Mouse (Mus musculus): Measurements from ENCODE around the gene Ccdc142. TPM values are rescaled to one million over a fixed set of nuclear protein-coding genes. Genes with fewer than 3 reads are reported as not detected.

Gene Ccdc142
- total RNA-seq, 2 experiments from 2014 or later, result 11.3 to 13.3 TPM

- ATAC-seq (replicated peaks; ENCODE audit: low FRiP score, low TSS enrichment, poor library complexity, severe bottlenecking), result no peak
Measured at GRCm38 (mm10) chr6:83135571-83136161, 34.3 kb downstream of the Ccdc142 start.

DNA sequence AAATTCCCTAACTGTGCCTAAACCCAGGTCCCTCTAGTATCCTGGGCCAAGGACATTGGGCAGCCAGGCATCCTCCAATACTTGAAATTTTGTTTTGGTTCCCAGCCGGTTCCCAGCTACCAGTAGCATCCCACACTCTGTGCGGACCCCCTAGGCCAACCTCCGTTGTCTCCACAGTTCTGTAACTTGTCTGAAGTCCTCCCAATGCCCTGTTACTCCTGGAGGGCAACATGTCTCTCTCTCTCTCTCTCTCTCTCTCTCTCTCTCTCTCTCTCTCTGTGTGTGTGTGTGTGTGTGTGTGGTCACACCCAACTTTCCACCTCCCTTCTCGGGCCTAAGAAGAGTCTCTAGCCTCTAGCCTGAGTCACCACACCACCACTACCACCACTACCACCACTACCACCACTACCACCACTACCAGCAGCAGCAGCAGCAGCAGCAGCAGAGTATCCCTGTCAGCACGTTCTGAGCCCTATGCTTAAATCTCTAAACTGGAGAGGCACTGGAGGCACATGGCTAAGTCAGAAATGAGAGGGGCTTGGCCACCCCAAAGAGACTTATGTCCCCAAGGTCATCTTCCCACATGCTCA, 35.0 kb downstream of the Ccdc142 start:
- no peak for ATAC-seq (replicated peaks; ENCODE audit: low FRiP score, low TSS enrichment, poor library complexity, severe bottlenecking)

- peak; percentile 41; the same call in 1 of the 2 replicates for ATAC-seq (replicated peaks; ENCODE audit: low FRiP score, low TSS enrichment, poor library complexity, severe bottlenecking)
Measured at GRCm38 (mm10) chr6:83136881-83137575, 35.6 kb downstream of the Ccdc142 start.

DNA sequence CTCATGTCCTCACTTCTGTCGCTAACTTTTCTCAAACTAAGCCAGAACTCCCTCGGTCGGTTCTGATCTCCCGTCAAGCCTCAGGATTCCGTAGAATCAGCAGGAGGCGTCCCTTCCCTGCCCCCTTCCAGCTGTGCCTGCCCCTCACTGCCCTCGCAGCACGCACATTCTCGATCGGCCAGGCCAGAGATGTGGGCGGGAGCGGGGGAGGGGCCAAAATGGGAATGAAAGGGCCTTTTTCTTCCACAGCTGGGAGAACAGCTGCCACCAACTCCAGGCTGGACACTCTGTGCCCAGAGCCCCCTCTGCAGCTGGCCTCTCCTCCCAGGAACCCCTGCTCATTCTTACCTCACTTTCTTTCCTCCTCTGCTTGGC, 36.2 kb downstream of the Ccdc142 start:
- no peak for ATAC-seq (replicated peaks; ENCODE audit: low FRiP score, low TSS enrichment, poor library complexity, severe bottlenecking)

DNA sequence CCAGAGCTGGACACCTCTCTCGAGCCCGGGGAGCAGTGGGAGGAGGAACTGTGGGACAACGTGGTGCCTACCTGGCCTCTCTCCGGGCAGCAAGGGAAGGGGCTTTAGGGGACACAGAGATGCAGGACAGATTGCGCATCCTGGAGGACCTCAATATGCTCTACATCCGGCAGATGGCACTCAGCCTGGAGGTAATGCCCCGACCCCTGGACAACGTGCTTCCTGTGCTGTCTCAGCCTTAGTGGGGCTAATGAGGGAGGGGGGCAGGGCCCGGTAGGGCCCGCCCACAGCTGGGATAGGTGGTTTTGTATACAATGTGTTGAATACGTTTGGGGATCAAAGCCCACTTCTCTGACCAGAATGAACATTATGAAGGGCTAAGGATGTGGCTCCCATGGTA, 36.7 kb downstream of the Ccdc142 start:
- ATAC-seq (replicated peaks; ENCODE audit: low FRiP score, low TSS enrichment, poor library complexity, severe bottlenecking), result no peak

DNA sequence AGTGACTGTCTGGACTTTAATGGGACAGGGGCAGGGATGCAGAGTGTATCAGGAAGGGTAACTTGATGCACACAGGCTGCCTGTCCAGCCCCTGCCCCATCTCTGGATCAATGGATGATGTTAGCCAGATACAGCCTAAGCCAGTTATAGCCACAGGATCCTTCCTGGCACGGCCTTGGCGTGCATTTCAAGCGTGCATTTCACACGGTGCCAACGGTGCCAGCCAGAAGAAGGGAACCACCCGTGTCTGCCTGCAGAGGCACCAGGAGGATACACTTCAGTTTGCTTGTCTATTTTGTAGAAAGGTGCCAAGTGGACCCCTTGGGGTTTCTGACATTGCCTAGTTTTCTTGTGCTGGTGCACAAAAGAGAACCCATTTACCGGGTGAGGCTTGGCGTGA, 38.6 kb downstream of the Ccdc142 start:
- no peak for ATAC-seq (replicated peaks; ENCODE audit: low FRiP score, low TSS enrichment, poor library complexity, severe bottlenecking)

- ATAC-seq (replicated peaks; ENCODE audit: low FRiP score, low TSS enrichment, poor library complexity, severe bottlenecking), result no peak
Measured at GRCm38 (mm10) chr6:83141636-83142035, 40.2 kb downstream of the Ccdc142 start.

DNA sequence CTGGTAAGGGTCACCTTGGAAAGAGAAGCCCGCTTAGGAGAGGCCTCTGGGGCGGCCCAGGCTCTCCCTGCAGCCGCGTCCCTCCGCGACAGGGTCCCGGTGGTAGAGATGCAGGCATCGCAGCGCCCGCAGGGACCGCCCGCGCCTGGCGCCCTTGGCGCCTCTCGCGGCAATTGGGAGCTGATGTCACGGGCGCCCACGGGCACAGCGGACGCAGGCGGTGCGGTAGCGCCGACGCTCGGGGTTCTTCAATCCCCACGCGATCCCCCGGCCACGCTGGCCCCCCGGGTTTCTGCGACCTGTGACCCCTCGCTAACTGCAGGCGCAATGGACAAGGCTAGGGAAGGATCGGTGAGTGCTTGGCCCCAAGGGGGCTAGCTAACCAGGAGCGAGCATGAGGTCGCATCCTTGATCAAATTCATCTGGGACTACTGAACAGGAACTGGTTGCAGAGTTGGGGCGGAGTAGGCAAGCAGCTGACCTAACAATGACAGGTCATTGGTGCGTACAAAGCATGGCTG, 40.9 kb downstream of the Ccdc142 start:
- ATAC-seq (replicated peaks; ENCODE audit: low FRiP score, low TSS enrichment, poor library complexity, severe bottlenecking), result no peak

- no peak for ATAC-seq (replicated peaks; ENCODE audit: low FRiP score, low TSS enrichment, poor library complexity, severe bottlenecking)
Measured at GRCm38 (mm10) chr6:83142886-83143285, 41.5 kb downstream of the Ccdc142 start.

- ATAC-seq (replicated peaks; ENCODE audit: low FRiP score, low TSS enrichment, poor library complexity, severe bottlenecking), result no peak
Measured at GRCm38 (mm10) chr6:83145209-83145608, 43.8 kb downstream of the Ccdc142 start.

DNA sequence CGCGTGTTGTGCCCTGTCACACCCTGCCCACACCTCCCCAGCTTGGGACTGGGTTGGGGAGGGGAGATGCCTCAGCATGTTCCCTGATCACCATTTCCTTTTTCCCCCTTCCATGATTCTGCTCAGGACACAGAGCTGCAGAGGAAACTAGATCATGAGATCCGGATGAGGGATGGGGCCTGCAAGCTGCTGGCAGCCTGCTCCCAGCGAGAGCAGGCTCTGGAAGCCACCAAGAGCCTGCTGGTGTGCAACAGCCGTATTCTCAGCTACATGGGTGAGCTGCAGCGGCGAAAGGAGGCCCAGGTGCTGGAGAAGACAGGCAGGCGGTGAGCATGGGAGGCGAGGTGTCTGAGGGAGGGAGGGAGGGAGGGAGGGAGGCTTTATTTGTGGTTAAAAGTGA, 44.4 kb downstream of the Ccdc142 start:
- ATAC-seq (replicated peaks; ENCODE audit: low FRiP score, low TSS enrichment, poor library complexity, severe bottlenecking), result no peak

- no peak for ATAC-seq (replicated peaks; ENCODE audit: low FRiP score, low TSS enrichment, poor library complexity, severe bottlenecking)
Measured at GRCm38 (mm10) chr6:83147280-83147679, 45.9 kb downstream of the Ccdc142 start.

GRCm38 (mm10) chr6:83151721-83152120, 50.3 kb downstream of the Ccdc142 start:
- ATAC-seq (replicated peaks; ENCODE audit: low FRiP score, low TSS enrichment, poor library complexity, severe bottlenecking), result no peak

DNA sequence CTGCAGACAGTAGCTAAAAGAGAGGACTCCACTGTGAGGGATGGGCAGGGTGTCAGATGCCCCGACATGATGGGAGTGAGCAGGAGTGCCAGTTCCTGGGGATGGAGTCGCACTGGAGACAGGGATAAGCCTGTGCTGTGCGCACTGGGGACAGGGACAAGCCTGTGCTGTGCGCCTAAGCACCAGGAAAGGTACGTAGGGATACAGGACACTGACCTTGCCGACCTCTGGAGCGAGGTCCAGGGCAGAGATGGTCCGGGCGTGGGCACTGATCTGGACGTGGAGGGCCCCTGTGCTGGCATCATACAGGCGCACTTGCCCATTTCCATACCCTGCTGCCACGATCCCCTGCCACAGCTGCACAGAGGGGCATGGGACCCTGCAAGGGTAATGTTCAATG, 51.6 kb downstream of the Ccdc142 start:
- ATAC-seq (replicated peaks; ENCODE audit: low FRiP score, low TSS enrichment, poor library complexity, severe bottlenecking), result no peak

- ATAC-seq (replicated peaks; ENCODE audit: low FRiP score, low TSS enrichment, poor library complexity, severe bottlenecking), result no peak
Measured at GRCm38 (mm10) chr6:83153485-83153884, 52.1 kb downstream of the Ccdc142 start.

GRCm38 (mm10) chr6:83155552-83156238, 54.3 kb downstream of the Ccdc142 start:
- peak; percentile 19; the same call in 1 of the 2 replicates for ATAC-seq (replicated peaks; ENCODE audit: low FRiP score, low TSS enrichment, poor library complexity, severe bottlenecking)

GRCm38 (mm10) chr6:83156259-83156684, 54.9 kb downstream of the Ccdc142 start, which contains the start of the genes Wdr54 and 1700003E16Rik:
TSS of gene Wdr54 (minus strand) at chr6:83156397.
TSS of gene 1700003E16Rik (plus strand) at chr6:83156404.
- ATAC-seq (replicated peaks; ENCODE audit: low FRiP score, low TSS enrichment, poor library complexity, severe bottlenecking), result peak; percentile 74
